In the genomic region with DNA sequence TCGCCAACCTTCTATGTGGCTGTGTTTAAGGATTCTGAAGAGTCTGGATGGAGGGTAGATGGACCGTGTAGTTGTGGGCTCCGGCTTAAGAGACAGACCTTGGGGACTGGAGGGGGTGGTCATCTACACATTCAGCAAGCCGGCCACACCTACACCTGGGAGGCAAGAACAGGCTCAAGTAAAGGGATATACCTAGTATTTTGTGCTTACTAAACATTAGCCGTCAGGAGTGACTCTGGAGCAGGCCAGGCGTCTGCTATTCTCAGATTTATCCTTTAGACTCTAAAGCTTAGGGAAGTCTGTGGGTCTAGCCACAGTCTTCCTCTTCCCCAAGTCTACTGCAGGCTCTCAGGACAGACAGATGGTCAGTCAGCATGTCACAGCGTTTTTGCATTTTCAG, we compare ENCODE assay signal across 10 mouse cellular contexts. TPM values are rescaled to one million over a fixed set of nuclear protein-coding genes. Genes with fewer than 3 reads are reported as not detected.
A peak's percentile ranks its signal among the peaks of the same experiment; 100 is the strongest.
DNase-seq lines count a peak whose midpoint lies in the region; ATAC-seq and TF ChIP-seq lines count a peak whose summit lies in the region.
"Had no signal": no experiment of that assay in that cellular context is flagged by ENCODE, and none has a peak within 500 bp of the region (broad histone marks: within the 10 kb centered on the region; RNA-seq: fewer than 3 reads in every experiment).

No protein-coding gene starts in this region.

- H3K4me3 ChIP-seq in liver, adult 2 months (ENCODE audit: insufficient read depth, low read depth, low read length) = peak overlapping the region; percentile 94
- H3K4me3 ChIP-seq in embryonic facial prominence, embryonic 13.5 days = peak overlapping the region; percentile 79
- peak overlapping the region; percentile 85 for H3K4me3 ChIP-seq in limb, embryonic 11.5 days (ENCODE audit: low read depth, low read length)
- peak overlapping the region; percentile 87 for H3K4me3 ChIP-seq in neural tube, embryonic 15.5 days (replicated peaks)

- no peak for TF ChIP-seq POLR2A in liver, adult 2 months (IDR thresholded peaks at IDR 0.05; ENCODE audit: extremely low read depth, insufficient read depth, low read length)

- TF ChIP-seq CTCF in liver, adult 2 months (IDR thresholded peaks at IDR 0.05; ENCODE audit: low read depth, low read length) = no peak

- H3K4me1 ChIP-seq in liver, adult 2 months (ENCODE audit: control insufficient read depth, insufficient read depth, low read length) = peaks cover 7% of the 10 kb centered on the region
- peaks cover 24% of the 10 kb centered on the region for H3K4me1 ChIP-seq in embryonic facial prominence, embryonic 13.5 days
- H3K4me1 ChIP-seq in limb, embryonic 11.5 days (ENCODE audit: control insufficient read depth, insufficient read depth, low read length) = peaks cover 7% of the 10 kb centered on the region
- H3K4me1 ChIP-seq in neural tube, embryonic 15.5 days = peaks cover 32% of the 10 kb centered on the region

- peaks cover 6% of the 10 kb centered on the region; the same call in 1 of the 2 replicates for H3K79me2 ChIP-seq in liver, adult 2 months (ENCODE audit: control insufficient read depth, insufficient read depth, low read length)

- H3K9ac ChIP-seq in liver, adult 2 months (ENCODE audit: low read depth, low read length) = peak overlapping the region; percentile 88
- peak overlapping the region; percentile 87 for H3K9ac ChIP-seq in embryonic facial prominence, embryonic 13.5 days
- peak overlapping the region; percentile 79 for H3K9ac ChIP-seq in limb, embryonic 11.5 days (ENCODE audit: low read length)
- H3K9ac ChIP-seq in neural tube, embryonic 15.5 days (replicated peaks) = peak overlapping the region; percentile 70

- H3K9me3 ChIP-seq in embryonic facial prominence, embryonic 13.5 days = no peaks in the 10 kb centered on the region
- H3K9me3 ChIP-seq in limb, embryonic 11.5 days (ENCODE audit: control insufficient read depth, low read length) = no peaks in the 10 kb centered on the region
- H3K9me3 ChIP-seq in neural tube, embryonic 15.5 days (replicated peaks) = no peaks in the 10 kb centered on the region

- peak overlapping the region; percentile 89 for H3K4me2 ChIP-seq in embryonic facial prominence, embryonic 13.5 days
- H3K4me2 ChIP-seq in limb, embryonic 11.5 days (ENCODE audit: low read depth, severe bottlenecking) = peak overlapping the region; percentile 76
- H3K4me2 ChIP-seq in neural tube, embryonic 15.5 days = peak overlapping the region; percentile 81

- H3K36me3 ChIP-seq in liver, adult 2 months (ENCODE audit: control insufficient read depth, insufficient read depth, low read length) = peaks cover 4% of the 10 kb centered on the region; the same call in 1 of the 2 replicates
- peaks cover 23% of the 10 kb centered on the region for H3K36me3 ChIP-seq in embryonic facial prominence, embryonic 13.5 days
- no peaks in the 10 kb centered on the region for H3K36me3 ChIP-seq in limb, embryonic 11.5 days (ENCODE audit: control insufficient read depth, insufficient read depth, low read length)
- H3K36me3 ChIP-seq in neural tube, embryonic 15.5 days = peaks cover 23% of the 10 kb centered on the region

- DNase-seq in liver, adult 2 months (ENCODE audit: extremely low read depth, low read depth, low spot score) = no peak
- DNase-seq in liver = no peak
- DNase-seq in limb, embryonic 11.5 days (ENCODE audit: low spot score) = no peak
- no peak for DNase-seq in thymus, postnatal 10 days (ENCODE audit: low spot score in 2 of 2)
- DNase-seq in testis, postnatal 14 days (ENCODE audit: low spot score) = no peak
- no peak for DNase-seq in adrenal gland, postnatal 25 days

- WGBS in liver, adult 2 months = 18% methylated on average over 7 of the region's 7 CpGs
- 26% methylated on average over 7 of the region's 7 CpGs for WGBS in embryonic facial prominence, embryonic 13.5 days
- WGBS in limb, embryonic 11.5 days = 39% methylated on average over 7 of the region's 7 CpGs
- 33% methylated on average over 7 of the region's 7 CpGs for WGBS in neural tube, embryonic 15.5 days

- H3K27me3 ChIP-seq in liver, adult 2 months (ENCODE audit: control insufficient read depth, insufficient read depth, low read length) = no peaks in the 10 kb centered on the region
- H3K27me3 ChIP-seq in embryonic facial prominence, embryonic 13.5 days = no peaks in the 10 kb centered on the region
- no peaks in the 10 kb centered on the region for H3K27me3 ChIP-seq in limb, embryonic 11.5 days (ENCODE audit: control insufficient read depth, insufficient read depth, low read length)
- no peaks in the 10 kb centered on the region for H3K27me3 ChIP-seq in neural tube, embryonic 15.5 days (replicated peaks)

- no peak for ATAC-seq in embryonic facial prominence, embryonic 13.5 days (ENCODE audit: insufficient number of reproducible peaks, insufficient read depth, low FRiP score, low TSS enrichment, low read depth)
- ATAC-seq in limb, embryonic 11.5 days (ENCODE audit: insufficient number of reproducible peaks, low FRiP score, low TSS enrichment, low read depth) = no peak
- ATAC-seq in neural tube, embryonic 15.5 days (ENCODE audit: low FRiP score) = no peak

- no peak overlapping the region for H3K27ac ChIP-seq in liver, adult 2 months (replicated peaks; ENCODE audit: insufficient read depth, low read depth, low read length)
- no peak overlapping the region for H3K27ac ChIP-seq in embryonic facial prominence, embryonic 13.5 days
- H3K27ac ChIP-seq in limb, embryonic 11.5 days (replicated peaks; ENCODE audit: low read depth, low read length) = no peak overlapping the region
- H3K27ac ChIP-seq in neural tube, embryonic 15.5 days (replicated peaks) = peak overlapping the region; percentile 87

RNA-seq across cellular contexts. Expression of a gene that starts 2.9 kb away (rescaled TPM):
- 14.7 and 19.0 TPM in 2 replicates for total RNA-seq in liver, adult 2 months (2014; rRNA removed)
- polyA plus RNA-seq in liver, adult 2 months (2012; rRNA removed) = 9.5 and 12.3 TPM in 2 replicates
- 173 and 175 TPM in 2 replicates for polyA plus RNA-seq in embryonic facial prominence, embryonic 13.5 days (2015; fragmentation: Nextera tagmentation; extraction: Ambion mirVana)
- 148 and 149 TPM in 2 replicates for polyA plus RNA-seq in limb, embryonic 11.5 days (2014; fragmentation: Nextera tagmentation; extraction: Ambion mirVana)
- polyA plus RNA-seq in neural tube, embryonic 15.5 days (2015; fragmentation: Nextera tagmentation; extraction: Ambion mirVana) = 164 and 171 TPM in 2 replicates
- total RNA-seq in adrenal gland, postnatal 25 days (2021) = 86.8 and 92.9 TPM in 2 replicates

RNA-seq across cellular contexts. Expression of a gene that starts 49.4 kb away (rescaled TPM):
- total RNA-seq in liver, adult 2 months (2014; rRNA removed) = not detected in 2 replicates
- not detected in 2 replicates for polyA plus RNA-seq in liver, adult 2 months (2012; rRNA removed)
- polyA plus RNA-seq in embryonic facial prominence, embryonic 13.5 days (2015; fragmentation: Nextera tagmentation; extraction: Ambion mirVana) = not detected in 2 replicates
- polyA plus RNA-seq in limb, embryonic 11.5 days (2014; fragmentation: Nextera tagmentation; extraction: Ambion mirVana) = not detected in 2 replicates
- polyA plus RNA-seq in neural tube, embryonic 15.5 days (2015; fragmentation: Nextera tagmentation; extraction: Ambion mirVana) = 8.6 and 9.1 TPM in 2 replicates
- not detected in 2 replicates for total RNA-seq in adrenal gland, postnatal 25 days (2021)
- total RNA-seq: adrenal gland, adult 2 months; layer of hippocampus, postnatal 25 days had no signal
- polyA plus RNA-seq: adrenal gland, adult 2 months had no signal

Comparison
In these comparisons a context has a peak if more than half of its experiments do, and no peak if none do; other contexts are left out.
1. RNA of a gene that starts 2.9 kb away (polyA plus RNA-seq): 173 to 175 TPM in embryonic facial prominence, embryonic 13.5 days, 164 to 171 TPM in neural tube, embryonic 15.5 days and 148 to 149 TPM in limb, embryonic 11.5 days; 9.5 to 12.3 TPM in liver, adult 2 months; every median in the first group is over 10 times any median in the second.
2. Peak in every context shown above with its lines, with median percentiles within 50 percentile points of each other: H3K4me3 ChIP-seq, H3K9ac ChIP-seq and H3K4me2 ChIP-seq.